15 mouse cellular contexts compared by ENCODE assay signal in the genomic region with DNA sequence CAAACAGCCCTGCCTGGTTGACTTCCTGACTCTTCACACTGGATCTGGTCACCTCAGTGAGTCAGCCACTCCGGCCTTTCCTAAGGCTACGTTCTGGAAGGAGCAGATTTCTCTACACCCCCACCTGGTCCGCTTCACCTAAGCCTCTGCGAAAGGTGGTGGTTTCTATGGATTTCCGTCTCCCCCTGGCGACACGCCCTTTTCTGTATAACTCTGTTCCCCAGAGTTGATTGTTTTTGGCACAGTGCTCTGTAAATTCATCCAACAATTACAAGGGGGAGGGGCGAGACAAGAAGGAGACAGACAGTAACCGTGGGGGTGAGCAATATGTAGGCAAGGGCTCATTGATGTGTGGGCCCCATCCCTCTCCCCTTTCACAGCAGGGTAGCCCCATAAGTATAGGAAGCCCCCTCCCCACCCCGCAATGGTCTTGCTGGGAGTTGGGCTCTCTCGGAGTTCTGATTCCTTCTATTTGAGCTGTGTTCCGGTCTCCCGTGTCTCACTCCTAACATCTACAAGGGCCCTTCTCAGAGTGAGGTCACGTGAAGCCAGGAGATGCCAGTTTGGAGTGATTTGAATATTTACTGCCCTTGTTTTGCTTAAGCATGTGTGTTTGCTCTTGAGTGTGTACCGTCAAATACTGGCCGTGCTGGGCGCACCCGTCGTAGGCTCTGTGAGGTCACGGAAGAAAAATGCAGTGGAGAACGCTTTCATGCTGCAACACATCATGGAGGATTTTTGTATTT. TPM values are rescaled to one million over a fixed set of nuclear protein-coding genes. Genes with fewer than 3 reads are reported as not detected.
DNase-seq lines count a peak whose midpoint lies in the region; ATAC-seq and TF ChIP-seq lines count a peak whose summit lies in the region.
"Had no signal": no experiment of that assay in that cellular context is flagged by ENCODE, and none has a peak within 500 bp of the region (broad histone marks: within the 10 kb centered on the region; RNA-seq: fewer than 3 reads in every experiment).

No protein-coding gene starts in this region.

- no peaks in the 10 kb centered on the region for H3K36me3 ChIP-seq in kidney, embryonic 16.5 days (ENCODE audit: insufficient read depth, low read length)
- no peaks in the 10 kb centered on the region for H3K36me3 ChIP-seq in stomach, embryonic 16.5 days (ENCODE audit: control insufficient read depth, insufficient read depth, low read length)
- H3K36me3 ChIP-seq in hindbrain, embryonic 11.5 days (ENCODE audit: control insufficient read depth, insufficient read depth, low read length) = no peaks in the 10 kb centered on the region
- H3K36me3 ChIP-seq: midbrain, embryonic 10.5 days had no signal

- DNase-seq in kidney, adult 11 months = peak; percentile 49
- peak; percentile 34 to 50 for DNase-seq in heart, postnatal 36 days
- peak; percentile 72 for DNase-seq in lung, adult 2 months
- no peak for DNase-seq in hindbrain, embryonic 11.5 days (ENCODE audit: low spot score)
- no peak for DNase-seq in neural tube, embryonic 10.5 days (ENCODE audit: extremely low spot score, low spot score)
- DNase-seq: adrenal gland, postnatal 10 days; cerebellum, adult 11-12 months; forebrain, postnatal 0 days; retina, postnatal 1 day had no signal

- 56% methylated on average over 21 of the region's 21 CpGs for WGBS in kidney, embryonic 16.5 days
- 36% methylated on average over 21 of the region's 21 CpGs for WGBS in lung, adult 2 months
- WGBS in stomach, embryonic 16.5 days = 57% methylated on average over 21 of the region's 21 CpGs
- WGBS in hindbrain, embryonic 11.5 days = 86% methylated on average over 21 of the region's 21 CpGs

- no peak overlapping the region; the same call in 1 of the 2 replicates for H3K4me2 ChIP-seq in kidney, embryonic 16.5 days (replicated peaks; ENCODE audit: low read depth, low read length)
- H3K4me2 ChIP-seq in stomach, embryonic 16.5 days (ENCODE audit: low read depth, low read length) = 0 out of 2 replicates have a peak overlapping the region, but pooled peaks have one; percentile 20
- H3K4me2 ChIP-seq in hindbrain, embryonic 11.5 days (replicated peaks; ENCODE audit: low read depth, low read length) = no peak overlapping the region
- H3K4me2 ChIP-seq: liver, embryonic 11.5 days had no signal

- H3K9ac ChIP-seq in kidney, embryonic 16.5 days (replicated peaks; ENCODE audit: low read length) = no peak overlapping the region
- H3K9ac ChIP-seq in stomach, embryonic 16.5 days (ENCODE audit: low read length) = no peak overlapping the region
- H3K9ac ChIP-seq in hindbrain, embryonic 11.5 days (ENCODE audit: low read depth, low read length) = no peak overlapping the region
- H3K9ac ChIP-seq: forebrain, postnatal 0 days had no signal

- no peak for TF ChIP-seq CTCF in lung, adult 2 months (IDR thresholded peaks at IDR 0.05; ENCODE audit: insufficient read depth, low read length)

- intact Hi-C loops in heart, postnatal 36 days (cut with DNase I) = no loop called here

- no peaks in the 10 kb centered on the region for H3K9me3 ChIP-seq in kidney, embryonic 16.5 days (ENCODE audit: low read length)
- no peaks in the 10 kb centered on the region for H3K9me3 ChIP-seq in stomach, embryonic 16.5 days (replicated peaks; ENCODE audit: control insufficient read depth, low read length)
- no peaks in the 10 kb centered on the region for H3K9me3 ChIP-seq in hindbrain, embryonic 11.5 days (ENCODE audit: control insufficient read depth, low read length)
- H3K9me3 ChIP-seq: midbrain, embryonic 10.5 days had no signal

- TF ChIP-seq POLR2A in lung, adult 2 months (IDR thresholded peaks at IDR 0.05; ENCODE audit: borderline replicate concordance, extremely low read depth, low read depth, low read length) = no peak

- no peak overlapping the region for H3K27ac ChIP-seq in kidney, embryonic 16.5 days (ENCODE audit: low read length)
- peak overlapping the region; percentile 66 for H3K27ac ChIP-seq in stomach, embryonic 16.5 days (ENCODE audit: low read length)
- H3K27ac ChIP-seq in hindbrain, embryonic 11.5 days (ENCODE audit: low read depth, low read length) = no peak overlapping the region

- no peaks in the 10 kb centered on the region for H3K27me3 ChIP-seq in kidney, embryonic 16.5 days (ENCODE audit: insufficient read depth, low read length)
- no peaks in the 10 kb centered on the region for H3K27me3 ChIP-seq in stomach, embryonic 16.5 days (ENCODE audit: control insufficient read depth, insufficient read depth, low read length)
- 0 out of 2 replicates have a peak, but pooled peaks cover 2% of the 10 kb centered on the region for H3K27me3 ChIP-seq in hindbrain, embryonic 11.5 days (ENCODE audit: control insufficient read depth, insufficient read depth, low read length)

- ATAC-seq in kidney, embryonic 16.5 days (ENCODE audit: low FRiP score, low TSS enrichment) = no peak
- peak; percentile 45 for ATAC-seq in stomach, embryonic 16.5 days (ENCODE audit: insufficient read depth, low FRiP score)
- no peak for ATAC-seq in inflammation-experienced regulatory T-cells, adult 6 months
- ATAC-seq in hindbrain, embryonic 11.5 days (ENCODE audit: low FRiP score) = no peak
- ATAC-seq: forebrain, postnatal 0 days; intestine, embryonic 16.5 days had no signal

- no peak overlapping the region for H3K4me3 ChIP-seq in kidney, embryonic 16.5 days (ENCODE audit: low read length)
- no peak overlapping the region for H3K4me3 ChIP-seq in lung, adult 2 months (replicated peaks; ENCODE audit: extremely low read depth, low read depth, low read length)
- no peak overlapping the region for H3K4me3 ChIP-seq in stomach, embryonic 16.5 days (replicated peaks; ENCODE audit: low read length)
- no peak overlapping the region for H3K4me3 ChIP-seq in hindbrain, embryonic 11.5 days (ENCODE audit: low read depth, low read length)
- H3K4me3 ChIP-seq: midbrain, embryonic 10.5 days had no signal

- H3K4me1 ChIP-seq in kidney, embryonic 16.5 days (ENCODE audit: insufficient read depth, low read length) = peaks cover 47% of the 10 kb centered on the region
- H3K4me1 ChIP-seq in lung, adult 2 months (ENCODE audit: control insufficient read depth, insufficient read depth, low read length) = peaks cover 28% of the 10 kb centered on the region
- peaks cover 40% of the 10 kb centered on the region for H3K4me1 ChIP-seq in stomach, embryonic 16.5 days (ENCODE audit: control insufficient read depth, insufficient read depth, low read length)
- no peaks in the 10 kb centered on the region for H3K4me1 ChIP-seq in hindbrain, embryonic 11.5 days (replicated peaks; ENCODE audit: control insufficient read depth, insufficient read depth, low read length)

RNA-seq across cellular contexts. Expression of gene Casz1, which starts 29.2 kb away (rescaled TPM):
- 5.4 and 8.8 TPM in 2 replicates for polyA plus RNA-seq in kidney, embryonic 16.5 days (2015; fragmentation: Nextera tagmentation; extraction: Ambion mirVana)
- 10 to 100 TPM; 38.7 to 45.3 TPM for total RNA-seq in heart, postnatal 36 days (2021)
- polyA plus RNA-seq in lung, adult 2 months (2012; rRNA removed) = 68.7 and 72.5 TPM in 2 replicates
- 9.9 and 10.5 TPM in 2 replicates for polyA plus RNA-seq in stomach, embryonic 16.5 days (2015; fragmentation: Nextera tagmentation; extraction: Ambion mirVana)
- 1 to 10 TPM in 1 of 3 experiments, under 1 TPM in 2; 0.58 to 1.8 (median 0.80) TPM for polyA plus RNA-seq in inflammation-experienced regulatory T-cells, adult 6 months (2017; shearing (Covaris generic))
- 6.4 and 7.8 TPM in 2 replicates for polyA plus RNA-seq in hindbrain, embryonic 11.5 days (2014; fragmentation: Nextera tagmentation; extraction: Ambion mirVana)

Comparison
In these comparisons a context has a peak if more than half of its experiments do, and no peak if none do; other contexts are left out.
1. DNase-seq: peak in kidney, adult 11 months (single experiment), heart, postnatal 36 days (2 of 2) and lung, adult 2 months (single experiment); none in hindbrain, embryonic 11.5 days (single experiment) and neural tube, embryonic 10.5 days (single experiment).